Mouse (Mus musculus) testis, adult 10 weeks (tissue): ENCODE results near the gene Btbd35f9. TPM values are rescaled to one million over a fixed set of nuclear protein-coding genes. Genes with fewer than 3 reads are reported as not detected.

Source experiments
- polyA plus RNA-seq: library from polyadenylated mRNA; stranded (reverse); fragments of 350-450 nt; fragmentation: Illumina TruSeq; extraction: RNeasy Lipid Tissue Mini Kit (QIAGEN cat#74804); gene quantifications from one replicate; pipeline ENCODE4 v1.2.3, GENCODE M21; 2014; ENCODE audit warnings: low read depth, low replicate concordance

The Btbd35f9 gene
- polyA plus RNA-seq, result not detected

GRCm38 (mm10) chrX:34161399-34161798, at the start of gene Btbd35f9:
TSS of gene Btbd35f9 (minus strand) at chrX:34161499.

Other genes with a start within 250 kb of the Btbd35f9 start
- gene Btbd35f6, start 205.0 kb downstream of the Btbd35f9 start, polyA plus RNA-seq, result 1.8 TPM
- gene Gm21870, start 174.7 kb downstream of the Btbd35f9 start, polyA plus RNA-seq, result not detected
- gene Spin2g, start 77.2 kb upstream of the Btbd35f9 start, polyA plus RNA-seq, result 0.63 TPM